Mouse (Mus musculus) kidney, postnatal 0 days (tissue): ENCODE results near the gene Stk25. TPM values are rescaled to one million over a fixed set of nuclear protein-coding genes. Genes with fewer than 3 reads are reported as not detected.

Experiments
- ATAC-seq: fragments of 200-750 bp; cut with Nextera tagmentation; replicated peaks from 2 replicates; pipeline ENCODE4 v1.8.0; 2017; ENCODE audit warnings: low read depth, moderate number of reproducible peaks, moderate TSS enrichment, moderate library complexity; ENCODE audit not compliant: low FRiP score
- DNase-seq: peaks from one replicate; pipeline ENCODE4 v3.0.0-alpha.2; 2016; ENCODE audit warnings: low spot score
- H3K27ac ChIP-seq: fragments of 300-500 bp; sonication (generic); 2 replicates; pipeline ENCODE4 v1.5.1; 2014; ENCODE audit warnings: mild to moderate bottlenecking
- H3K27me3 ChIP-seq: fragments of 300-500 bp; sonication (generic); 2 replicates; pipeline ENCODE4 v1.6.1; 2014; ENCODE audit warnings: low read length, mixed read lengths; ENCODE audit not compliant: insufficient read depth
- H3K36me3 ChIP-seq: fragments of 300-500 bp; sonication (generic); 2 replicates; pipeline ENCODE4 v1.6.1; 2014; ENCODE audit warnings: low read length, mixed read lengths; ENCODE audit not compliant: insufficient read depth
- H3K4me1 ChIP-seq: fragments of 300-500 bp; sonication (generic); replicated peaks from 2 replicates; pipeline ENCODE4 v1.6.1; 2014; ENCODE audit warnings: antibody characterized with exemption, low read length, mixed read lengths; ENCODE audit not compliant: insufficient read depth
- H3K4me2 ChIP-seq: fragments of 300-500 bp; sonication (generic); 2 replicates; pipeline ENCODE4 v1.6.1; 2014; ENCODE audit warnings: mild to moderate bottlenecking, low read length, moderate library complexity, mixed read lengths
- H3K4me3 ChIP-seq: fragments of 300-500 bp; sonication (generic); replicated peaks from 2 replicates; pipeline ENCODE4 v1.5.1; 2014; ENCODE audit warnings: low read depth, low read length
- H3K9ac ChIP-seq: fragments of 300-500 bp; sonication (generic); 2 replicates; pipeline ENCODE4 v1.6.1; 2014; ENCODE audit warnings: low read depth, low read length
- H3K9me3 ChIP-seq: fragments of 300-500 bp; sonication (generic); replicated peaks from 2 replicates; pipeline ENCODE4 v1.6.1; 2016; ENCODE audit warnings: low read length, inconsistent platforms, mixed read lengths
- CTCF ChIP-seq: IDR thresholded peaks from 2 replicates; pipeline ENCODE4 v1.5.1; 2016; ENCODE audit warnings: antibody characterized with exemption, low read depth, mild to moderate bottlenecking, moderate library complexity
- WGBS: fragments of 180-500 bp; shearing (Covaris S2); extraction: QIAGEN DNeasy Blood & Tissue Kit; methylation state at CpG from one replicate; pipeline ENCODE4 v1.1.7; 2014; 5-methylcytosine and 5-hydroxymethylcytosine counted together
- polyA plus RNA-seq: library from polyadenylated mRNA; unstranded; fragments of >200 nt; fragmentation: Nextera tagmentation; extraction: Ambion mirVana; gene quantifications from 2 replicates; pipeline ENCODE4 v1.2.1, GENCODE M21; 2015

The Stk25 gene
- polyA plus RNA-seq, 1 experiment from 2014 or later: 174 TPM

GRCm38 (mm10) chr1:93624502-93624901 is 34.0 kb downstream of the Stk25 start:
- DNase-seq (no peak), ATAC-seq (no peak)
- no peak overlapping the region for H3K4me2 ChIP-seq
- H3K9me3 ChIP-seq: no peaks in the 10 kb centered on the region
- no peak overlapping the region for H3K27ac ChIP-seq
- WGBS: 89% methylated on average over 1 of the region's 1 CpGs
- H3K27me3 ChIP-seq: no peaks in the 10 kb centered on the region
- H3K4me1 ChIP-seq: no peaks in the 10 kb centered on the region
- TF ChIP-seq CTCF: no peak
- peaks cover 78% of the 10 kb centered on the region for H3K36me3 ChIP-seq
- H3K4me3 ChIP-seq: no peak overlapping the region
- no peak overlapping the region for H3K9ac ChIP-seq

GRCm38 (mm10) chr1:93618948-93619347 is 39.5 kb downstream of the Stk25 start:
- no peak overlapping the region for H3K4me3 ChIP-seq
- H3K27me3 ChIP-seq: no peaks in the 10 kb centered on the region
- H3K36me3 ChIP-seq: peaks cover 29% of the 10 kb centered on the region
- no peak overlapping the region for H3K4me2 ChIP-seq
- no peaks in the 10 kb centered on the region for H3K9me3 ChIP-seq
- H3K4me1 ChIP-seq: 0 out of 2 replicates have a peak, but pooled peaks cover 7% of the 10 kb centered on the region
- 0 out of 2 replicates have a peak, but pooled peaks have one; percentile 10 for ATAC-seq
- TF ChIP-seq CTCF: no peak
- no peak for DNase-seq
- no peak overlapping the region for H3K9ac ChIP-seq
- H3K27ac ChIP-seq: no peak overlapping the region
- 67% methylated on average over 5 of the region's 5 CpGs for WGBS

GRCm38 (mm10) chr1:93618059-93618748 is 40.3 kb downstream of the Stk25 start:
- Histone ChIP-seq H3K4me1 (0 out of 2 replicates have a peak, but pooled peaks cover 7% of the 10 kb centered on the region), H3K36me3 (peaks cover 22% of the 10 kb centered on the region), H3K4me3 (no peak overlapping the region), H3K27me3 (no peaks in the 10 kb centered on the region), H3K9me3 (no peaks in the 10 kb centered on the region), H3K4me2 (no peak overlapping the region), H3K27ac (peak overlapping the region; percentile 48), H3K9ac (no peak overlapping the region)
- 63% methylated on average over 4 of the region's 4 CpGs for WGBS
- DNase-seq: peak; percentile 64
- peak; percentile 72; the same call in 1 of the 2 replicates for ATAC-seq
- TF ChIP-seq CTCF: no peak

GRCm38 (mm10) chr1:93609762-93610161 is 48.7 kb downstream of the Stk25 start:
- ATAC-seq: no peak

GRCm38 (mm10) chr1:93608696-93609245 is 49.7 kb downstream of the Stk25 start:
- Histone ChIP-seq H3K4me2 (no peak overlapping the region), H3K36me3 (no peaks in the 10 kb centered on the region), H3K4me1 (no peaks in the 10 kb centered on the region), H3K27me3 (no peaks in the 10 kb centered on the region), H3K27ac (no peak overlapping the region), H3K9me3 (no peaks in the 10 kb centered on the region), H3K4me3 (no peak overlapping the region), H3K9ac (no peak overlapping the region)
- TF ChIP-seq CTCF: no peak
- DNase-seq (no peak), ATAC-seq (no peak)
- 84% methylated on average over 4 of the region's 4 CpGs for WGBS

More at GRCm38 (mm10) chr1:93609762-93610161, 48.7 kb downstream of the Stk25 start:
- no peaks in the 10 kb centered on the region for H3K36me3 ChIP-seq
- 85% methylated on average over 8 of the region's 8 CpGs for WGBS
- no peak overlapping the region for H3K4me3 ChIP-seq
- H3K27me3 ChIP-seq: no peaks in the 10 kb centered on the region
- no peaks in the 10 kb centered on the region for H3K9me3 ChIP-seq
- H3K27ac ChIP-seq: no peak overlapping the region
- no peak for DNase-seq
- no peak overlapping the region for H3K4me2 ChIP-seq
- no peaks in the 10 kb centered on the region for H3K4me1 ChIP-seq
- no peak for TF ChIP-seq CTCF
- H3K9ac ChIP-seq: no peak overlapping the region

DNA sequence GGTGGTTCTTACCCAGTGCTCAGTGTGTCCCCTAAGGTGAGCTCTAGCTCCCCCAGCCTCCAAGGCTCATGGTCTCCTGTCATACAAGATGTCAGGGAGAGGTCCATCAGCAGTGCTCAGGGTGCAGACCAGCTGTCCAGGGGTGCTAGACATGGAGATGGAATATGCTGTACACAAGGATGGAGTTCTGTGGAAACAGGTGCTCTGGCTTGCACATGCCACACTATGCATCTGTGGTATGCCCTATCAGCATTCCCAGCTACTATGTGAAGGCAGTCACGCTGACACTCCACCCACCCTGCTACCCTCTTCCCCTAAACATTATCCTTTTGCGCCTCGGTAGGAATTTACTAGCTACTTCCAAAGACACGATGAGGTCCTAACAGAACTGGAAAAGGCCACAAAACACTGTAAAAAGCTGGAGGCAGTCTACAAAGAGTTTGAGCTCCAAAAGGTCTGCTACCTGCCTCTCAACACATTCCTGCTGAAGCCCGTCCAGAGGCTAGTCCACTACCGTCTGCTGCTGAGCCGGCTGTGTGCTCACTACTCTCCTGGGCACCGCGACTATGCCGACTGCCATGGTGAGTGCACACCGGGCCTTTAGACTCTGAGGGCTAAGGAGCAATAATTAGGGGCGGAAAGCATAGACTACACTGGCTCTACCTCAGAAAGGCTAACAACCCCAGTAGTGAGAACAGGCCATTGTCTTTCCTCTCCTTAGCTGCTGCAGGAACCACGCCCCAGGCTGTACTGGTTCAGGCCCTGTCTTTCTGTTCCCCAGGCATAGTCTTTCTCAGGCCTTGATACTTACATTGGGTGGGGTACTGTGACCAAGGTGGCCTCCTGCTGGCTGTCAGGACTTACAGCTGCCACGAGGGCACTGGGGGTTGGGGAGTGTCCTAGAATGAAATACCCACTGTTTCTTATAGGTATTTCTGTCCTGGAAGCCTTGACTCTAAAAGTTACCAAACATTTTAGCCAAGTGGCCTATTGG is 51.1 kb downstream of the Stk25 start:
- no peak for ATAC-seq
- H3K4me2 ChIP-seq: no peak overlapping the region
- 75% methylated on average over 14 of the region's 14 CpGs for WGBS

More for the DNA sequence above, 51.1 kb downstream of the Stk25 start:
- no peak for TF ChIP-seq CTCF
- no peaks in the 10 kb centered on the region for H3K9me3 ChIP-seq
- H3K9ac ChIP-seq: no peak overlapping the region
- H3K4me1 ChIP-seq: no peaks in the 10 kb centered on the region
- H3K4me3 ChIP-seq: no peak overlapping the region
- H3K27ac ChIP-seq: no peak overlapping the region
- H3K27me3 ChIP-seq: no peaks in the 10 kb centered on the region
- H3K36me3 ChIP-seq: no peaks in the 10 kb centered on the region
- DNase-seq: no peak
